Mouse (Mus musculus) heart, embryonic 11.5 days (tissue): Measurements from ENCODE around the gene Snta1. TPM values are rescaled to one million over a fixed set of nuclear protein-coding genes. Genes with fewer than 3 reads are reported as not detected.

Experiments used
- ATAC-seq: fragments of 200-750 bp; cut with Nextera tagmentation; replicated peaks from 2 replicates; pipeline ENCODE4 v1.8.0; 2017; ENCODE audit warnings: moderate library complexity; ENCODE audit not compliant: insufficient number of reproducible peaks, low FRiP score, low TSS enrichment
- H3K27ac ChIP-seq: fragments of 300-500 bp; sonication (generic); 2 replicates; pipeline ENCODE4 v1.5.1; 2014; ENCODE audit warnings: mild to moderate bottlenecking, low read depth, low read length
- H3K27me3 ChIP-seq: fragments of 300-500 bp; sonication (generic); 2 replicates; pipeline ENCODE4 v1.6.1; 2014; ENCODE audit warnings: mild to moderate bottlenecking, low read length, mixed read lengths; ENCODE audit not compliant: control insufficient read depth, insufficient read depth
- H3K36me3 ChIP-seq: fragments of 300-500 bp; sonication (generic); 2 replicates; pipeline ENCODE4 v1.6.1; 2014; ENCODE audit warnings: mild to moderate bottlenecking, low read length, moderate library complexity, mixed read lengths; ENCODE audit not compliant: control insufficient read depth, insufficient read depth
- H3K4me1 ChIP-seq: fragments of 300-500 bp; sonication (generic); 2 replicates; pipeline ENCODE4 v1.6.1; 2014; ENCODE audit warnings: low read length; ENCODE audit not compliant: control insufficient read depth, insufficient read depth
- H3K4me2 ChIP-seq: fragments of 300-500 bp; sonication (generic); 2 replicates; pipeline ENCODE4 v1.6.1; 2014; ENCODE audit warnings: mild to moderate bottlenecking, moderate library complexity
- H3K4me3 ChIP-seq: fragments of 300-500 bp; sonication (generic); 2 replicates; pipeline ENCODE4 v1.5.1; 2014; ENCODE audit warnings: low read depth, low read length
- H3K9ac ChIP-seq: fragments of 300-500 bp; sonication (generic); 2 replicates; pipeline ENCODE4 v1.6.1; 2014; ENCODE audit warnings: mild to moderate bottlenecking, low read depth, low read length, moderate library complexity
- H3K9me3 ChIP-seq: fragments of 300-500 bp; sonication (generic); replicated peaks from 2 replicates; pipeline ENCODE4 v1.6.1; 2016; ENCODE audit warnings: low read length; ENCODE audit not compliant: control insufficient read depth
- WGBS: fragments of 180-500 bp; shearing (Covaris S2); extraction: QIAGEN DNeasy Blood & Tissue Kit; methylation state at CpG from one replicate; pipeline ENCODE4 v1.1.7; 2014; ENCODE audit not compliant: insufficient replicate concordance; 5-methylcytosine and 5-hydroxymethylcytosine counted together
- polyA plus RNA-seq: library from polyadenylated mRNA; unstranded; fragments of >200 nt; fragmentation: Nextera tagmentation; extraction: Ambion mirVana; gene quantifications from 2 replicates; pipeline ENCODE4 v1.2.1, GENCODE M21; 2014

Gene Snta1
- polyA plus RNA-seq, 1 experiment from 2014 or later: 14.6 TPM

GRCm38 (mm10) chr2:154326852-154327251 lies 81.0 kb downstream of the Snta1 start:
- H3K4me1 ChIP-seq: no peaks in the 10 kb centered on the region
- H3K4me3 ChIP-seq: no peak overlapping the region
- 0 out of 2 replicates have a peak, but pooled peaks have one; percentile 26 for ATAC-seq
- no peaks in the 10 kb centered on the region for H3K27me3 ChIP-seq
- H3K4me2 ChIP-seq: no peak overlapping the region
- no peaks in the 10 kb centered on the region for H3K9me3 ChIP-seq
- WGBS: 70% methylated on average over 3 of the region's 3 CpGs
- H3K27ac ChIP-seq: no peak overlapping the region
- H3K9ac ChIP-seq: no peak overlapping the region
- H3K36me3 ChIP-seq: no peaks in the 10 kb centered on the region

Other genes starting within 250 kb of the Snta1 start
- not detected in 2 replicates for gene Bpifa5, start 245.5 kb downstream of the Snta1 start, polyA plus RNA-seq
- gene Bpifb1, start 217.3 kb downstream of the Snta1 start, polyA plus RNA-seq: 0.13 and 0.27 TPM in 2 replicates
- 0.35 and 0.40 TPM in 2 replicates for gene Bpifb5, start 184.4 kb downstream of the Snta1 start, polyA plus RNA-seq
- gene Bpifb9a, start 150.2 kb downstream of the Snta1 start, polyA plus RNA-seq: not detected in 2 replicates
- gene Bpifb9b, start 100.9 kb downstream of the Snta1 start, polyA plus RNA-seq: not detected in 2 replicates
- gene Cdk5rap1, start 35.1 kb downstream of the Snta1 start, polyA plus RNA-seq: 14.1 and 18.3 TPM in 2 replicates
- gene Cbfa2t2, start 28.4 kb upstream of the Snta1 start, polyA plus RNA-seq: 31.2 and 34.0 TPM in 2 replicates
- gene 1700003F12Rik, start 139.0 kb upstream of the Snta1 start, polyA plus RNA-seq: 0.89 and 1.4 TPM in 2 replicates
- not detected in 2 replicates for gene Actl10, start 143.7 kb upstream of the Snta1 start, polyA plus RNA-seq
- 1.2 and 1.4 TPM in 2 replicates for gene Necab3, start 150.8 kb upstream of the Snta1 start, polyA plus RNA-seq
- 6.5 and 7.8 TPM in 2 replicates for gene E2f1, start 161.8 kb upstream of the Snta1 start, polyA plus RNA-seq
- gene Pxmp4, start 195.6 kb upstream of the Snta1 start, polyA plus RNA-seq: 21.4 and 23.5 TPM in 2 replicates
- gene Zfp341, start 205.2 kb upstream of the Snta1 start, polyA plus RNA-seq: 0.77 and 0.93 TPM in 2 replicates
- gene 4930519P11Rik, start 205.3 kb upstream of the Snta1 start, polyA plus RNA-seq: 0.72 TPM in 1 of 2 replicates, not detected in the other
- 10.1 and 12.5 TPM in 2 replicates for gene Chmp4b, start 243.6 kb upstream of the Snta1 start, polyA plus RNA-seq